Mouse (Mus musculus) adrenal gland, postnatal 25 days (tissue): ENCODE results near the gene Epha4. TPM values are rescaled to one million over a fixed set of nuclear protein-coding genes. Genes with fewer than 3 reads are reported as not detected.

ENCODE experiments used
- DNase-seq: peaks from one replicate; pipeline ENCODE4 v3.0.0; 2021; ENCODE audit warnings: mixed read lengths
- long read RNA-seq: library from polyadenylated mRNA; stranded (forward); transcript quantifications from one replicate; pipeline ENCODE4 v2.0.0, GENCODE M21; 2021
- total RNA-seq: library from RNA; stranded (reverse); gene quantifications from 2 replicates; pipeline ENCODE4 v1.2.3, GENCODE M21; 2021

Epha4 gene
- total RNA-seq: 2.7 TPM in 2 replicates
- long read RNA-seq, partial matches to known transcripts: 1 of 1 reads
- long read RNA-seq, other reads (novel, unspliced or antisense): 0 of 1 reads

DNA sequence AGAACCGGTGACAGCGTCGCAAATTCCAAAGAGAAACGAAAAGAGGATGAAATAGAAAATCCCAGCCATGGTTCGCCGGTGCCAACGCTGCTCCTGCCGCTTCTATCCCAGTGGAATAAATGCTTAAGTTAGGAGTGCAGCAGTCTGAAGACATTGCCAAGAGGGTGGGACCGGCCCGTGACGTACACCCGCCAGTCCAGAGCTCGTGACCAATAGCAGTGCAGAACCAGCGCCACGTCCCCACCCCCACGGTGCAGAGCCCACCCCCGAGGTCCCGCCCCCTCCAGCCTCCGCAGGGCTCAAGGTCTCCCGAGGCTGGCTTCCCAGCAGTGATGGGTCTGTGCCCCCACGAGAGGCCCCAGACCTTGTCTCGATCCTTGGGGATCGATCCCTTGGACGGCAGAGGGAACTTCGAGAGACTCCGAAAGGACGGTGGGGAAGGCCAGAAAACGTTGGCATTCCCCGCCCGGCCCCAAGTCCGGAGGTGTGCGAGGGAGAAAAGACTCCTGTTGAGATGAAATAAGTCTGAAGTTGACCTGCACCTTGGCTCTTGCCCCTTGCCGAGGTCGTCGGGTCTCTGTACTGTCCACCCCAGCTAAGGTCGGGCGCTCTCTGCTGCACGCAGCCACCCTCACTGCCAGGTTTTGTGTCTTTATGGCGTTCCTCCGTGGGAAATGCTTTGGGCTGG lies at the start of gene Epha4:
Gene Epha4 (minus strand): TSS at position 126 of the 688 bp plus-strand sequence.
- DNase-seq: peak; percentile 92

DNA sequence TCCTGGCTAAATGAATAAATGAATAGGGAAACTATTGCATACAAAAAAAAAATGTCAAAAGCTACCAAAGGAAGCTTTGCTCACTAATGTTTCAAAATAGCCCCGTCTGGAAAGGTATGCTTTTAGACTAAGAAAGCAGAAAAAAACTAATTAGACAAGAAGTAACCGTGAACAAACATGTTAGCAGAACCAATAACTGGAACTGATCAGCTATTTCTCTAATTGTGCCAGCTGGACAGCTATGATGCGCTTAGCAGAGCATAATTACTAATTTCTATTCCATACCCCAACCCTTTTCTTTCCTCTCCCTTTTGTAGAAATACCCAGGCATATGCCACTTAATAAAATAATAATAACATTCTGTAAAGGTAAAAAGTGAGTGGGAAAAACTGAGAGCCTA lies 41.3 kb upstream of the Epha4 start:
- DNase-seq: no peak

- no peak for DNase-seq
These were observed 37.0 kb upstream of the Epha4 start for GRCm38 (mm10) chr1:77551927-77552326.

GRCm38 (mm10) chr1:77545722-77546121 lies 30.8 kb upstream of the Epha4 start:
- no peak for DNase-seq

DNA sequence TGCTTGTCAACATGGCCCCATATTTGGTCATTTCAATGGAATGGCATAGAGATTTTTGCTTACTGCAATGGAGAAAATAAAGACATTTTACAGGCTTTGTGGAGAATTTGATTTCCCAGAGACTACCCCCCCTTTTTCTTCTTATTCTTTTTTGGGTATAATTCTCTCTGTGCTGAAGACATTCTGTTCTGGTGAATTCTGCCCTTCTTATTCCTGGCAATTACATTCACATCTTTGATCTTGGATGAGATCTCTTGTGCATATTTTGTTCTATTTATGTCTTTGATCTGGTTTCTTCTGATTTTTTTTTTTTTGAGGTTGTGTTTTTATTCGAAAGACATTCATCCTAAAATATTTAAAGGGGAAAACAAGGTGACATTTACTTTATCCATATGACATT lies 30.1 kb upstream of the Epha4 start:
- DNase-seq: no peak

- no peak for DNase-seq
These were observed 29.4 kb upstream of the Epha4 start for GRCm38 (mm10) chr1:77544279-77544678.

DNA sequence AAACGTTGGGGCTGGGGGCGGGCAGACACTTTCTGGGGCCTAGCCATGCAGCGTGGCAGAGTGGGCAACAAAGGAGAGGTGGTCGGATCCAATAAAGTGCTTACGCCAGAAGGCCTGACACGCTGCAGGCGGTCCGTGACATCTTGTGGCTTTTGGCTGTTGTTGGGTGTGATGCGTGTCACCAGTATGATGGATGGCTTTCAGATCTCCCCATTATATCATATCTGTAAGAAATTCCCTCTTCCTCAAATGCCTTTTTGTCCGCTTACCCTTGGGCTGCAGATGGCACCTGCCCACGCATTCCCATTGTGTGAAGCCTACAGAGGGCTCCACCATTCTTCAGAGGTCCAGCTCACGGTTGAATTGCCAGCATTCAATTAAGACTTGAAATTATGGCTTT lies 25.1 kb upstream of the Epha4 start:
- no peak for DNase-seq

- no peak for DNase-seq
These were observed 23.7 kb upstream of the Epha4 start for GRCm38 (mm10) chr1:77538559-77538958.

DNA sequence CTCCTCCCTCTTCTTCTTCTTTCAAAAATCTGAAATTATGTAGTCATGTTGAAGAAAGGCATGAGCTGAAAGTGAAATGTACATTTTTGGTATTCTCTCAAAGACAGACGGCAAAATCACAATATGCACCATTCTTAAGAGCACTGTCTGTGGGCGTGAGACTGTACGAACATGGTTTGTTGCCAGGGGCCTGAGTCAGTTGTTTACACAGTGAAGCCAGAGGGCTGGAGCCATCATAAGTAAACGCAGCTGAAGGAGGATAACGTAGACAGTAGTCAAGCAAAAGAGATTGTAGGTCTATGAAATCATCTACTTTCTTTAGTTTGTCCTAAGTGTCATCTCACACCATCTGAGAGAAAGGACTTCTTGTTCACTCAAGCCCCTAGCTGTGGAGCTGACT lies 21.0 kb upstream of the Epha4 start:
- DNase-seq: no peak

DNA sequence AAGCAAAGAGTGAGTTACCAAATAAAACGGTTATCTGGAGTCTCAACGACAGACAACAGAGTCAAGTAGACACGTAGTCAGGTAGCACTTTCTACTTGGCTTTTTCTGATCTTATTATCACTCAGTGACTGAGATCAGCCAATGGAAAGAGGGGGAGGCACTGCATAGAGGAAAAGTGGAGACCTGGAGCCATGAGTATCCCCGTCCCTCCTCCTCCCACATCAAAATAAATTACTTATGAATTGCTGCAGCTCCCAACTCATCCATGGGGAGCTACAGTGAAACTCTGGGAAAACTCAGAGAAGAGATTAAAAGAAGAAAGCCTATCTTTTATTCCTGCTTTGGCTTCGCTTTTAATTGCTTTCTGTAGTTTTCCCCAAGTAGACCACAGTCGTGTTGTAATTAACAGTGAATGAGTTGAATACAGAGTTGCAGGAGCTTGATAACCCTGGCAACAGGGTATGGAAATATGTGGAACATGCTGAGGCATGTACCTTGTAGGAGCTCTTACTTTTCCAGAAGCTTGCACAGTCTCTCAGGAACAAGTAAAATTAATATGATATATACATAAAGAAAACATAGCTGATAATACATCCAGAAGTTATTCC lies 17.8 kb upstream of the Epha4 start:
- no peak for DNase-seq

DNA sequence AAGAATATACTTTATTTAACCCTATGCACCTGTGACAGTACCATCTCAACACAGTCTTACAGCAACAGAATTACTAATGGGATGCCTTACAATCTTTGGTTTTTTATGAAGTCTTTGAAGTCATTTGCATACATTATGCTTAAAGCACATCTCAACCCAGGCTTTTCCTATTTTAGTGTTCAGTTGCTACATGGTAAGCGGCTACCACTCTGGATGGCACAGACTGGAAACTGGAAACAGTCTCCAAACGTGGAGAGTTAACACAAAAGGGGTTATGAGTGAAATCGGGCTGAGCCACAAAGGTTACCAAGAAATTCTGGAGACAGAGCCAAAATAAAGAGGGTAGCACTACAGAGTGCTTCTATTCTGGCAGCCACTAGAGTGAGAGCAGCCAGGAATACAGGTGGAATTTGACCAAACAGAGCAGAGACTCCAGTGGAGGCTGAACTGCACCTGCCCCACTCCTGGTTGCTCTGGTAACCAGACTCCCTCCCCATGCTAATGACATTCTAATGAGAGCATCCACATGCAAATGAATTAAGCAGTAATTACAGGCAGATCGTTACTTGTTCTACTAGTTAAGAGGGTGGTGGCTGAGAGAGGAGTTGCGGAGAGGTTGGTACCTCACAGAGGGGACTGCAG lies 17.2 kb upstream of the Epha4 start:
- DNase-seq: no peak

DNA sequence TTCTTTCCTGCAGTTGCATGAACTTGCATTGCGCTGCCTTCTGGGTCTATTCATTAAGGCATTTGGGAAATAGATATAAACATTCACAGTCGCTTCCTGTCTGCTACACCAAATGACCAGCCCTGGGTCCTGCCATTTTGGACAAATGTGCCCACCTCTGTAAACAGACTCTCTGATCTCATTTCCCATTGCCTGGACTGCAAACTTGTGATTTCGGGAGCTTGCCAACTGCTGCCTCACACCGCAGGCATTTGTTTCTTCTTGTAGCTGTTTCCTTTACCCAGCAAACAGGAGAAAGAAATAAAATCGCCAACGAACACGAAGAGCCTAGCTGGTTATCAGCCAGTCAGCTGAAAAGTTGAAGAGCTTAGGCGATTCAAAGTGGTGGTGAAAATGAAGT lies 10.2 kb upstream of the Epha4 start:
- no peak for DNase-seq

GRCm38 (mm10) chr1:77523354-77523753 lies 8.5 kb upstream of the Epha4 start:
- no peak for DNase-seq

DNA sequence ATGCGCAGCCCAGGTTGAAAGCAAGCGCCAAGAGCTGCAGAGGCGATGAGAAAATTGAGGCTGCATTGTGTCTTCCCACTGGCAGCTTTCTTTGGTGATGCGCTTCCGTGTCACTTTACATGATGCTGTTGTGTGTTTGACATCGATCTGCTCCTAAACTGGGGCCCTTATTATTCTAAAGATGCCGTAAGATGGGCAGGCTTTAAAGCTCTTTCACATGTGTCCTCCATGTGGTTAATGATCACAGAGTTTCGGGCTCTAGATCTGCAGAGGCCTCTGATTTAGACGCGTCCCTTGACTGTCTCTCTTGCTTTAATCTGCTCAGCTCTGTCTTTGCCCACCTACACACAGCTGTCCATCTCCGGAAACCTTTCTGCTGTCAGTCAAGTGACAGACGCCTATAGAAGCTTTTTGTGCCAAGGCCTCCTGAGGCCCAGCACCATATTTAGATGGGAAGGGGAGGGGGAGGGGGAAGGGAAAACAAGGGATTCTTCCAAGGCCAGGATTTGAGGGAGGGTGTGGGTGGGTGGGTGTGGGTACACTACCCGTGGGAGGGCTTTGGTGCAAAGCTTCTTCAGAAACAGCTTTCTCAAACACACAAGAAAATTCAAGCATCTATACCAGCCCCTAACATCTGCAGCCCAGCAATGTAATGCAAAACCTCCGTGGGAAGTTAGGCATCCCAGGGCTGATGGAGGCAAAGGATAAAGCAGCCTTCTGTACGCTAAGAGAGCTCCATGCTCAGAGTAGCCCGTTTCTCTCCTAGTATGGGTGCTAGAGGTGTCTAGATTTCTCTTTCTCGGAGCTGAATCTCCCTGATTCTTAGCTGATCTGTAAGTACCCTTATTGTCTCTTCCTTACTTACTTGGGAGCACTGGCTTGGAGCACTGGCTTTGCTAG lies 7.0 kb upstream of the Epha4 start:
- no peak for DNase-seq

- no peak for DNase-seq
These were observed 3.8 kb upstream of the Epha4 start for GRCm38 (mm10) chr1:77518715-77519114.

- DNase-seq: peak; percentile 93
These were observed 1.5 kb upstream of the Epha4 start for GRCm38 (mm10) chr1:77516203-77516991.

GRCm38 (mm10) chr1:77515651-77515981 lies 728 bp upstream of the Epha4 start:
- DNase-seq: peak; percentile 12

DNA sequence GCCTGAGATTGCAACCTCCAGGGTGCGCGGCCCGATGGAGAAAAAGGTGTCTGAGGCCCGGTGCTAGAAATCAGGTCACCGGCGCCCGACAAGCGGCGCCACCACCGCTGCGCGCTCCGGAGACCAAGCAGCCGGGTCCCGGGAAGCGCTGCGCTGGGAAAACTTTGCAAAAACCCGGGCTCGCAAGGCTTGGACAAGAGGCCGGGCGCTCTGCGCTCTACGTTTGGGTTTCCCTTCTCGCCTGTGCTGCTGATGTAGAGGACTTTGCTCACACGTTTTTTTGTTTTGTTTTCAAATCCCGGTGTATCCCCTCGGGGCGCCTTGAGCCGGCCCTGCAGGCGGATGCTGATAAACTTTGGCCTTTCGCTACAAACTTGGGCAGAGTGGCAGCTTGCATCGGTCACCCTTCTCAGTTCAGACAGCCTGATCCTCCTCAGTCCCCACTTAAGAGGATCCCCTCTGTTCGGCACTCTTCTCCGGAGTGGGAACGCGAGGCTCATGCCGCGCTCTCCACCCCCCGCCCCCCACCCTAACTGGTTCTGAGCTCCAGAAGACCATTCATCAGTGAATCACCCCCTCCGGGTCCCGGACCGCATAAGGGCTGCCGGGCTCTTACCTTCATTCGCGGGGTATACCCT lies 444 bp downstream of the Epha4 start:
- DNase-seq: peak; percentile 57

DNA sequence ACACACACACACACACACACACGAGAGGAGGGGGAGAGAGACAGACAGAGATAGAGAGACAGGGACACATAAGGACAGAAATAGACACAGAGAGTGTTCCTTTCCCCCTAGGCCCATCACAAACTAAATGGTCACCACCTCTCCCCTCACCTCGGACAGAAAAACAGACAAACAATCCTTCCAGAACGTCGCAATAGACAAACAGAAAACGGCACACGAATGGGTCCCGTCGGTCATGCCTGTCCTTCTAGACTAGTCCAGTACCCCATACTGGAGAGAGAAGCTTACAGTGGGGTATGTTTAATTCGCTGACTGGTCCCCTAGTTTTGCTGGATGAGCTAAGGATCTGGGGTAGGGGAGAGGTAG lies 946 bp downstream of the Epha4 start:
- DNase-seq: no peak

GRCm38 (mm10) chr1:77513411-77513941 lies 1.4 kb downstream of the Epha4 start:
- peak; percentile 7 for DNase-seq
